Mouse (Mus musculus): Measurements from ENCODE around the gene Dus3l.

- TF ChIP-seq CTCF (conservative IDR thresholded peaks at IDR 0.05; ENCODE audit: low read length) = no peak
- no peak for TF ChIP-seq POU5F1 (IDR thresholded peaks at IDR 0.05; ENCODE audit: borderline replicate concordance, low read length)
These were observed 24.3 kb upstream of the Dus3l start for GRCm38 (mm10) chr17:56740118-56740787.
